Mouse (Mus musculus) lung, postnatal 14 days (tissue): ENCODE measurements around the gene Srp68.

Experiments used
- DNase-seq: peaks from one replicate; pipeline ENCODE4 v3.0.0; 2021

Gene Srp68

GRCm38 (mm10) chr11:116274045-116274666 lies at the start of gene Srp68:
Gene Srp68 (minus strand): TSS chr11:116274217.
- DNase-seq = peak; percentile 92

- peak; percentile 95 for DNase-seq
These were observed 45.0 kb upstream of the Srp68 start for GRCm38 (mm10) chr11:116318719-116319659.

GRCm38 (mm10) chr11:116312359-116312758 lies 38.3 kb upstream of the Srp68 start:
- DNase-seq = no peak

- DNase-seq = no peak
These were observed 37.2 kb upstream of the Srp68 start for GRCm38 (mm10) chr11:116311169-116311568.

GRCm38 (mm10) chr11:116309601-116310000 lies 35.6 kb upstream of the Srp68 start:
- DNase-seq = no peak

GRCm38 (mm10) chr11:116307762-116308531 lies 33.9 kb upstream of the Srp68 start:
- DNase-seq = no peak

- DNase-seq = no peak
These were observed 33.2 kb upstream of the Srp68 start, which contains the start of gene Exoc7 for GRCm38 (mm10) chr11:116307019-116307725. Gene Exoc7 (minus strand): TSS chr11:116307233.

- peak; percentile 96 for DNase-seq
These were observed 32.3 kb upstream of the Srp68 start for GRCm38 (mm10) chr11:116306126-116306982.

GRCm38 (mm10) chr11:116305423-116305822 lies 31.4 kb upstream of the Srp68 start:
- no peak for DNase-seq

GRCm38 (mm10) chr11:116298621-116299020 lies 24.6 kb upstream of the Srp68 start:
- DNase-seq = no peak

GRCm38 (mm10) chr11:116298221-116298620 lies 24.2 kb upstream of the Srp68 start:
- DNase-seq = no peak

- no peak for DNase-seq
These were observed 23.0 kb upstream of the Srp68 start for GRCm38 (mm10) chr11:116297017-116297416.

- no peak for DNase-seq
These were observed 22.2 kb upstream of the Srp68 start for GRCm38 (mm10) chr11:116296191-116296734.

GRCm38 (mm10) chr11:116294319-116294718 lies 20.3 kb upstream of the Srp68 start:
- DNase-seq = peak; percentile 72

- no peak for DNase-seq
These were observed 19.6 kb upstream of the Srp68 start for GRCm38 (mm10) chr11:116293538-116294137.

GRCm38 (mm10) chr11:116292401-116292800 lies 18.4 kb upstream of the Srp68 start:
- no peak for DNase-seq

- DNase-seq = no peak
These were observed 16.5 kb upstream of the Srp68 start for GRCm38 (mm10) chr11:116290556-116290955.

- DNase-seq = no peak
These were observed 13.3 kb upstream of the Srp68 start for GRCm38 (mm10) chr11:116287351-116287750.

GRCm38 (mm10) chr11:116285770-116286191 lies 11.8 kb upstream of the Srp68 start:
- peak; percentile 30 for DNase-seq

GRCm38 (mm10) chr11:116283982-116284381 lies 10.0 kb upstream of the Srp68 start:
- no peak for DNase-seq
